Mouse (Mus musculus): Measurements from ENCODE around the gene P2rx3. TPM values are rescaled to one million over a fixed set of nuclear protein-coding genes. Genes with fewer than 3 reads are reported as not detected.

P2rx3 gene
- 53.1 TPM for polyA plus RNA-seq (2012; fragmentation: generic; extraction: Trizol)

DNA sequence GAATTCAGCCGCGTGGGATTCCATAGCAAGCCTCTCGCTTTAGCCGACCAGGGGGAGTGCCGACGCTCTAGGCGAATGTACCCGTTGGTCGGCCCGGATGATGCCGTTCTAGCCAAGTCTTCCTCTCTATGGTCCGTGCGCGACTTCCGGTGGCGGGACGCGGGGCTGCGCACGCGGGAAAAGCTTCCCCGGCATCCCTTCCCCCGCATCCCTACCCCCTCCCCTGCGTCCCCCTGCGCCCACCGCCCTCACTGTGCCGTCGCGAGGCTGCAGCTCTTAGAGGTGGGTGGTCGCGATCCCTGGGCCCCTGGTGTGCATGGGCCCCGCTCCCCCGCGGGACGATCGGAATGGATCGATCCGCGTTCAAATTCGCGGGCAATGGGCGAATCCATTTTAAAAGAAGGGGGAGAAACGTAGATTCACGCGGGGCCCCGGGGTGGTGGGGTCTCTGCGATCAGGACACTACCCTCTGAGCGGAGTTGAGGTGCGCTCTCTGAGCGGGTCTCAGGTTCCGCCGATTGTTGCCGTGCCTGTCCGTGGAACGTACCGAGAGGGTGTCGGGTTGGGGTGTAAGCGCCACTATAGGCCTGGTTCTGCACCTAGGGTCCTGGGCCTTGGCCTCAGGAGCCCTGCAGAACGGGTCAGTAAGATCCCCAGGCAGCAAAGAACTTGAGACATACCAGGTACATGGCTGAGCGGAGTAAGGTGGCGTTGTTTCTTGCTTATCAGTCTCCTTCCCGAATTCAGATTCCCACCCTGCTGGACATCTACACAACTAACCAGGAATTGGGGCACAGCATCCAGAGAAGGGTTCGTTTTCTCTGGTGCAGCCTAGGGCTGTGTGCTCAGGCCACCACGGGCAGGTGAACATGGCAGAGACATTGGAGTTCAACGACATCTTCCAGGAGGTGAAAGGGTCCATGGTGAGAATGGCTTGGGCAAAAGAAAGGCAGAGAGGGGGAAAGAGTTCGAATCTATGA is at the start of gene P2rx3, which contains the start of gene Ssrp1:
Gene P2rx3, minus strand, starts transcription at position 416 of the 980 bp plus-strand sequence.
Gene Ssrp1, plus strand, starts transcription at position 188 of the 980 bp plus-strand sequence.
- Histone ChIP-seq H3K4me2 (ENCODE audit: low read depth) (peak within 1 kb of the TSS; percentile 92), H3K36me3 (ENCODE audit: control insufficient read depth, insufficient read depth) (peaks cover 28% of the 10 kb centered on the region), H3K4me3 (peak within 1 kb of the TSS; percentile 74), H3ac (ENCODE audit: control insufficient read depth, insufficient read length) (peak within 1 kb of the TSS; percentile 93), H3K79me2 (ENCODE audit: control insufficient read depth, insufficient read depth) (peaks cover 25% of the 10 kb centered on the region), H3K27me3 (ENCODE audit: control insufficient read depth, insufficient read depth, insufficient read length) (no peaks in the 10 kb centered on the region)
- TF ChIP-seq POLR2AphosphoS2 (IDR thresholded peaks at IDR 0.05; ENCODE audit: insufficient read length, low read depth) (peak; percentile 61), MAX (IDR thresholded peaks at IDR 0.05; ENCODE audit: low read depth) (no peak), TCF12 (IDR thresholded peaks at IDR 0.05; ENCODE audit: insufficient read depth, poor library complexity, severe bottlenecking) (no peak), E2F4 (IDR thresholded peaks at IDR 0.05; ENCODE audit: insufficient read depth) (peak; percentile 81), MYOG (IDR thresholded peaks at IDR 0.05; ENCODE audit: control insufficient read depth in 1 of 3, insufficient read depth in 1 of 3, insufficient read length in 2 of 3, low read depth in 2 of 3) (peak in 1 of 3 experiments; percentile 32), TCF3 (IDR thresholded peaks at IDR 0.05; ENCODE audit: insufficient read length, low read depth) (no peak), POLR2A (IDR thresholded peaks at IDR 0.05; ENCODE audit: insufficient read length, low read depth) (peak; percentile 66), CEBPB (IDR thresholded peaks at IDR 0.05; ENCODE audit: insufficient read depth, poor library complexity, severe bottlenecking) (no peak)

DNA sequence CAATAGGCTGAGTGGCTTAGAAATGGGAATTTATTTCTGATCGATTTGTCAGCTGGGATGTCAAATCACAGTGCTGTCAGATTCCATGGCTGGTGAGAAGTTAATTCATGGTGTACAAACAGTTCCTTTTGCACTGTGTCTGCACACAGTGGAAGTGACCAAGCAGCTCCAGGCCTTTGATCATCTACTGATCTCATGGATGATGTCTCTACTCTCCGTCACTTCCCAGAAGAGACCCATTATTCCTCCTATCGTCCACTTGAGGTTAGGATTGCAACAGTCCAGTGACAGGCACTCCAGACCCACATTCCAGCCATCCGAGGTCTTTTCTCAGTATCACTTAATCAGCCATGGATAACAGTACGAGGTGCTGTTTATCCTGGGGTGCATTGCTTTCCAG is 36.5 kb upstream of the P2rx3 start:
- Histone ChIP-seq H3K27me3 (ENCODE audit: control insufficient read depth, insufficient read depth, insufficient read length) (no peaks in the 10 kb centered on the region), H3K4me2 (ENCODE audit: low read depth) (no peak overlapping the region), H3K79me2 (ENCODE audit: control insufficient read depth, insufficient read depth) (no peaks in the 10 kb centered on the region), H3ac (ENCODE audit: control insufficient read depth, insufficient read length) (no peak overlapping the region), H3K4me3 (no peak overlapping the region), H3K36me3 (ENCODE audit: control insufficient read depth, insufficient read depth) (peaks cover 43% of the 10 kb centered on the region)
- TF ChIP-seq USF1 (IDR thresholded peaks at IDR 0.05; ENCODE audit: low read depth) (no peak), POLR2A (IDR thresholded peaks at IDR 0.05; ENCODE audit: insufficient read length, low read depth) (no peak), MAX (IDR thresholded peaks at IDR 0.05; ENCODE audit: low read depth) (no peak), E2F4 (IDR thresholded peaks at IDR 0.05; ENCODE audit: insufficient read depth) (no peak), TCF3 (IDR thresholded peaks at IDR 0.05; ENCODE audit: insufficient read length, low read depth) (no peak), CEBPB (IDR thresholded peaks at IDR 0.05; ENCODE audit: insufficient read depth, poor library complexity, severe bottlenecking) (no peak), MYOG (IDR thresholded peaks at IDR 0.05; ENCODE audit: control insufficient read depth in 1 of 3, insufficient read depth in 1 of 3, insufficient read length in 2 of 3, low read depth in 2 of 3) (no peak), MYOD1 (IDR thresholded peaks at IDR 0.05; ENCODE audit: control insufficient read depth in 1 of 3, insufficient read length in 2 of 3, low read depth in 2 of 3) (no peak), SRF (IDR thresholded peaks at IDR 0.05; ENCODE audit: control insufficient read depth, insufficient read length, low read depth) (no peak)

DNA sequence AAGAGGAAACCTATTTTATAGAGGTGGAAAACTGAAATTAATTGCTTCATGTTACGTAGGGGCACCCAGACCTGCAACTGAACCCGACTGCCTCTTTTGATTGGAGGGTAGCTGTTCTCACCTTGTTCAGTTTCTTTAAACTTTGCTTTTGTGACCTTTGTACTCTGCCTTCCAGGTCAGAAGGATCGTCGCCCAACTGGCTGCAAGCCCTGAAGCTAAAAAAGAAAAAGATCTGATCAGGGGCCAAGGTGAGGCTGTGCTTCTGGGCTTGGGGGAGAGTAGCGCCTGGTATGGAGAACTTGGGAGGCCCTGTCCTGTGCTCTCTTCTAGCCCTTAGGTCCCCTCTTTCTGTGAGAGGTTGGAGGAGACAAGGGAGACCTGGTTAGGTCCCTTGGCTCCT is 34.7 kb upstream of the P2rx3 start:
- no peak for TF ChIP-seq POLR2AphosphoS2 (IDR thresholded peaks at IDR 0.05; ENCODE audit: insufficient read length, low read depth)
- no peak overlapping the region for H3K4me2 ChIP-seq (ENCODE audit: low read depth)

DNA sequence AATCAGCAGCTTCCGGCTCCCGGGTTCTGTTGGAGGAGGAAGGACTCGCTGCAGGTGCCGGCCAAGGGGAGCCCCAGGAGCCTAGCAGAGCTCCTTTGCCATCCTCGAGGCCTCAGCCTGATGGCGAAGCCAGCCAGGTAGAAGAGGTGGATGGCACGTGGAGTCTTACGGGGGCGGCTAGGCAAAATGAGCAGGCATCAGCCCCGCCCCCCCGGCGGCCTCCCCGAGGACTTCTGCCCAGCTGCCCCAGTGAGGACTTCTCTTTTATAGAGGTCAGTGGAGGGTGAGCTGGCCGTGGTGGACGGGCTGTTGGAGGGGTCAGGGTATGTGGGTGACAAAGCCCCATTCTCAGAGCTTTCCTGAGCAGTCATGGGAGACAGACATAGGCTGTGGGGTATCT is 32.8 kb upstream of the P2rx3 start:
- no peaks in the 10 kb centered on the region for H3K27me3 ChIP-seq (ENCODE audit: control insufficient read depth, insufficient read depth, insufficient read length)
- peaks cover 56% of the 10 kb centered on the region for H3K36me3 ChIP-seq (ENCODE audit: control insufficient read depth, insufficient read depth)
- H3K4me2 ChIP-seq (ENCODE audit: low read depth) = no peak overlapping the region

More for the DNA sequence above, 34.7 kb upstream of the P2rx3 start:
- H3ac ChIP-seq (ENCODE audit: control insufficient read depth, insufficient read length) = no peak overlapping the region
- H3K27me3 ChIP-seq (ENCODE audit: control insufficient read depth, insufficient read depth, insufficient read length) = no peaks in the 10 kb centered on the region
- H3K79me2 ChIP-seq (ENCODE audit: control insufficient read depth, insufficient read depth) = no peaks in the 10 kb centered on the region
- H3K4me3 ChIP-seq = no peak overlapping the region
- H3K36me3 ChIP-seq (ENCODE audit: control insufficient read depth, insufficient read depth) = peaks cover 51% of the 10 kb centered on the region

DNA sequence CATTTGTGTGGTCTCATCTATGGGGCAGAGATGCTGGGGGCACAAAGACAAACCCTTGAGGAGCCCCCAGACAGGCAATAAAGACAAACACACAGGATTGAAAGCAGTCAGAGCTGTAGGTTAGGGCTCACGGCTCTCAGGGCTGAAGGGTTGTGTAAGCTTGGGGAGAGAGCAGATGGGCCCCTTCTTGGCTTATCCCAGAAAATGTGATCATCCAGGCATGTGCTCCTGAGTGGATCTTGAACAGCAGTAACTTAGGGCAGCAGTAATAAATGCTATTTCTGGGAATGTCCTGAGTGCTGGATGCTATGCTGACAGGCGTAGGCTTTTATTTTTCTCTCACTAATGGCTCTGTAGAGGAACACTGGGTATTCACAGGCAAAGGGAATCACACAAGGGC is 31.4 kb upstream of the P2rx3 start:
- H3K36me3 ChIP-seq (ENCODE audit: control insufficient read depth, insufficient read depth) = peaks cover 63% of the 10 kb centered on the region
- no peaks in the 10 kb centered on the region for H3K27me3 ChIP-seq (ENCODE audit: control insufficient read depth, insufficient read depth, insufficient read length)
- peaks cover 14% of the 10 kb centered on the region for H3K79me2 ChIP-seq (ENCODE audit: control insufficient read depth, insufficient read depth)
- no peak overlapping the region for H3ac ChIP-seq (ENCODE audit: control insufficient read depth, insufficient read length)
- H3K4me2 ChIP-seq (ENCODE audit: low read depth) = no peak overlapping the region
- TF ChIP-seq MYOD1 (IDR thresholded peaks at IDR 0.05; ENCODE audit: control insufficient read depth in 1 of 3, insufficient read length in 2 of 3, low read depth in 2 of 3) = no peak
- TF ChIP-seq SRF (IDR thresholded peaks at IDR 0.05; ENCODE audit: control insufficient read depth, insufficient read length, low read depth) = no peak
- no peak for TF ChIP-seq POLR2A (IDR thresholded peaks at IDR 0.05; ENCODE audit: insufficient read length, low read depth)
- TF ChIP-seq USF1 (IDR thresholded peaks at IDR 0.05; ENCODE audit: low read depth) = no peak
- no peak overlapping the region for H3K4me3 ChIP-seq

More for the DNA sequence above, 32.8 kb upstream of the P2rx3 start:
- Histone ChIP-seq H3K79me2 (ENCODE audit: control insufficient read depth, insufficient read depth) (peaks cover 3% of the 10 kb centered on the region), H3ac (ENCODE audit: control insufficient read depth, insufficient read length) (no peak overlapping the region), H3K4me3 (no peak overlapping the region)
- no peak for TF ChIP-seq USF1 (IDR thresholded peaks at IDR 0.05; ENCODE audit: low read depth)
- TF ChIP-seq CEBPB (IDR thresholded peaks at IDR 0.05; ENCODE audit: insufficient read depth, poor library complexity, severe bottlenecking) = no peak
- TF ChIP-seq POLR2AphosphoS2 (IDR thresholded peaks at IDR 0.05; ENCODE audit: insufficient read length, low read depth) = no peak
- no peak for TF ChIP-seq TCF12 (IDR thresholded peaks at IDR 0.05; ENCODE audit: insufficient read depth, poor library complexity, severe bottlenecking)
- TF ChIP-seq TCF3 (IDR thresholded peaks at IDR 0.05; ENCODE audit: insufficient read length, low read depth) = no peak
